Mouse (Mus musculus) hindbrain, postnatal 0 days (tissue): ENCODE measurements around the gene Snapc3. TPM values are rescaled to one million over a fixed set of nuclear protein-coding genes. Genes with fewer than 3 reads are reported as not detected.
"Not testable (repeated sequence)": the region's sequence is repeated elsewhere in the genome, so short reads cannot be mapped to it uniquely, and the experiment has no call there.

Experiments used
- ATAC-seq: fragments of 200-750 bp; cut with Nextera tagmentation; 2 replicates; pipeline ENCODE4 v1.8.0; 2017; ENCODE audit warnings: mild to moderate bottlenecking, moderate TSS enrichment, moderate library complexity
- DNase-seq: peaks from one replicate; pipeline ENCODE4 v3.0.0-alpha.2; 2015; ENCODE audit warnings: low spot score
- H3K27ac ChIP-seq: fragments of 300-500 bp; sonication (generic); 2 replicates; pipeline ENCODE4 v1.5.1; 2014; ENCODE audit warnings: mild to moderate bottlenecking
- H3K27me3 ChIP-seq: fragments of 300-500 bp; sonication (generic); 2 replicates; pipeline ENCODE4 v1.6.1; 2014; ENCODE audit warnings: low read length, mixed read lengths; ENCODE audit not compliant: insufficient read depth
- H3K36me3 ChIP-seq: fragments of 300-500 bp; sonication (generic); 2 replicates; pipeline ENCODE4 v1.6.1; 2014; ENCODE audit warnings: low read length, mixed read lengths; ENCODE audit not compliant: insufficient read depth
- H3K4me1 ChIP-seq: fragments of 300-500 bp; sonication (generic); 2 replicates; pipeline ENCODE4 v1.6.1; 2014; ENCODE audit warnings: antibody characterized with exemption, low read length, mixed read lengths; ENCODE audit not compliant: insufficient read depth
- H3K4me2 ChIP-seq: fragments of 300-500 bp; sonication (generic); 2 replicates; pipeline ENCODE4 v1.6.1; 2014; ENCODE audit warnings: low read depth, mild to moderate bottlenecking, low read length, moderate library complexity, mixed read lengths
- H3K4me3 ChIP-seq: fragments of 300-500 bp; sonication (generic); 2 replicates; pipeline ENCODE4 v1.5.1; 2014; ENCODE audit warnings: low read length
- H3K9ac ChIP-seq: fragments of 300-500 bp; sonication (generic); replicated peaks from 2 replicates; pipeline ENCODE4 v1.6.1; 2014; ENCODE audit warnings: mild to moderate bottlenecking, low read length, moderate library complexity, mixed read lengths
- H3K9me3 ChIP-seq: fragments of 300-500 bp; sonication (generic); 2 replicates; pipeline ENCODE4 v1.6.1; 2016; ENCODE audit warnings: low read length, mixed read lengths
- CTCF ChIP-seq: IDR thresholded peaks from 2 replicates; pipeline ENCODE4 v1.5.1; 2016; ENCODE audit warnings: antibody characterized with exemption, control low read depth, low read depth
- WGBS: fragments of 180-500 bp; shearing (Covaris S2); extraction: QIAGEN DNeasy Blood & Tissue Kit; methylation state at CpG from one replicate; pipeline ENCODE4 v1.1.7; 2014; 5-methylcytosine and 5-hydroxymethylcytosine counted together
- polyA plus RNA-seq: library from polyadenylated mRNA; unstranded; fragments of >200 nt; fragmentation: Nextera tagmentation; extraction: Ambion mirVana; gene quantifications from 2 replicates; pipeline ENCODE4 v1.2.1, GENCODE M21; 2015
- total RNA-seq: library from RNA; depleted of rRNA; stranded (reverse); fragments of >200 nt; gene quantifications from 2 replicates; pipeline ENCODE4 v1.2.3, GENCODE M21; 2014; rRNA removed

Snapc3 gene
- total and polyA plus RNA-seq, 2 experiments from 2014 or later, result 34.1 to 42.8 TPM

- 57% methylated on average over 2 of the region's 2 CpGs for WGBS
- H3K9me3 ChIP-seq, result no peaks in the 10 kb centered on the region
Observed at GRCm38 (mm10) chr4:83509600-83509999, 92.1 kb downstream of the Snapc3 start.

DNA sequence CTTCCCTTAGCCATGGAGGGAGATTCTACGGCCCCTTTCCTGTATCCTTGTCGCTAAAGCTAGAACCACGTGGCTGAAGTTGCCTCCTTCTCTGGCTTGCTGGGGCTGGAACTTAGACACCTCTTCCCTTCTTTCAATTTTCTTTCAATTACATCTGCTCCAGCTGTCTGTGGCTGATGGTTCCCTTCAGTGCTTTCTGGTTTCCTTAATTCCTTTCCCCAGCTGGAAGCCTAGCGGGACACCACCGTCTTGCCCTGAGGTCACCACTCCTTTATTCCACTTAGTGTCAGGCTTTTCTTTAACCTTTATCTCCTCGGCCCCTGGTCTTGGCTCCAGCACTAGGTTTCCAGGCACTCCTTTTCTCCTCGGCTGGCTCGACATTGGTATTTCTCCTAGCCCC is 93.6 kb downstream of the Snapc3 start:
- DNase-seq (no peak), ATAC-seq (no peak)
- Histone ChIP-seq H3K4me2 (no peak overlapping the region), H3K4me3 (no peak overlapping the region), H3K9me3 (no peaks in the 10 kb centered on the region), H3K9ac (no peak overlapping the region), H3K27me3 (no peaks in the 10 kb centered on the region), H3K4me1 (no peaks in the 10 kb centered on the region), H3K27ac (no peak overlapping the region), H3K36me3 (no peaks in the 10 kb centered on the region)
- TF ChIP-seq CTCF, result no peak
- 36% methylated on average over 8 of the region's 8 CpGs for WGBS

More at GRCm38 (mm10) chr4:83509600-83509999, 92.1 kb downstream of the Snapc3 start:
- Histone ChIP-seq H3K9ac (no peak overlapping the region), H3K27me3 (no peaks in the 10 kb centered on the region), H3K36me3 (no peaks in the 10 kb centered on the region), H3K4me3 (no peak overlapping the region), H3K27ac (no peak overlapping the region), H3K4me1 (no peaks in the 10 kb centered on the region), H3K4me2 (no peak overlapping the region)
- no peak for TF ChIP-seq CTCF
- no peak for ATAC-seq
- no peak for DNase-seq

DNA sequence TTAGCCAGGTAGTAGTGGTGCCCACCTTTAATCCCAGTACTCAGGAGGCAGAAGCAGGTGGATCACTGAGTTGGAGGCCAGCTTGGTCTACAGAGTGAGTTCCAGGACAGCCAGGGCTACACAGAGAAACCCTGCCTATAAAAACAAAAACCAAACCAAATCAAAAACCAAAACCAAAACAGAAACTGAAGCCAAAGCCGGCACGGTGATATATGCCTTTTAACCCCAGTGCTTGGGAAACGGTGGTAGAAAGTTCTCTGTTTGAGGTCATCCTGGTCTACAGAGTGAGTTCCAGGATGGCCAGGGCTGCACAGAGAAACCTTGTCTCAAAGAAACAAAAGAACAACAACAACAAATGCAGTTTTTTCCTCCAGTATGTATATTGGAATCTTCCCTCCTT is 94.7 kb downstream of the Snapc3 start:
- Histone ChIP-seq H3K4me1 (no peaks in the 10 kb centered on the region), H3K4me3 (no peak overlapping the region), H3K36me3 (no peaks in the 10 kb centered on the region), H3K9me3 (no peaks in the 10 kb centered on the region), H3K27me3 (no peaks in the 10 kb centered on the region), H3K9ac (no peak overlapping the region), H3K4me2 (no peak overlapping the region), H3K27ac (no peak overlapping the region)
- ATAC-seq (no peak), DNase-seq (no peak)
- 83% methylated on average over 3 of the region's 3 CpGs for WGBS
- TF ChIP-seq CTCF, result no peak

- DNase-seq (no peak), ATAC-seq (no peak)
- H3K27ac ChIP-seq, result no peak overlapping the region
- no peaks in the 10 kb centered on the region for H3K36me3 ChIP-seq
- H3K4me3 ChIP-seq, result no peak overlapping the region
- TF ChIP-seq CTCF, result no peak
- H3K9me3 ChIP-seq, result no peaks in the 10 kb centered on the region
- no peak overlapping the region for H3K4me2 ChIP-seq
- no peaks in the 10 kb centered on the region for H3K27me3 ChIP-seq
- no peak overlapping the region for H3K9ac ChIP-seq
- WGBS, result 76% methylated on average over 2 of the region's 2 CpGs
- no peaks in the 10 kb centered on the region for H3K4me1 ChIP-seq
Observed at GRCm38 (mm10) chr4:83512644-83513043, 95.1 kb downstream of the Snapc3 start.

GRCm38 (mm10) chr4:83514183-83514582 is 96.7 kb downstream of the Snapc3 start:
- no peak overlapping the region for H3K4me2 ChIP-seq
- H3K4me1 ChIP-seq, result no peaks in the 10 kb centered on the region
- no peaks in the 10 kb centered on the region for H3K9me3 ChIP-seq
- no peak overlapping the region for H3K9ac ChIP-seq
- H3K27me3 ChIP-seq, result no peaks in the 10 kb centered on the region
- no peak overlapping the region for H3K4me3 ChIP-seq
- DNase-seq (no peak), ATAC-seq (no peak)
- no peak overlapping the region for H3K27ac ChIP-seq
- TF ChIP-seq CTCF, result no peak
- 84% methylated on average over 1 of the region's 1 CpGs for WGBS
- no peaks in the 10 kb centered on the region for H3K36me3 ChIP-seq

DNA sequence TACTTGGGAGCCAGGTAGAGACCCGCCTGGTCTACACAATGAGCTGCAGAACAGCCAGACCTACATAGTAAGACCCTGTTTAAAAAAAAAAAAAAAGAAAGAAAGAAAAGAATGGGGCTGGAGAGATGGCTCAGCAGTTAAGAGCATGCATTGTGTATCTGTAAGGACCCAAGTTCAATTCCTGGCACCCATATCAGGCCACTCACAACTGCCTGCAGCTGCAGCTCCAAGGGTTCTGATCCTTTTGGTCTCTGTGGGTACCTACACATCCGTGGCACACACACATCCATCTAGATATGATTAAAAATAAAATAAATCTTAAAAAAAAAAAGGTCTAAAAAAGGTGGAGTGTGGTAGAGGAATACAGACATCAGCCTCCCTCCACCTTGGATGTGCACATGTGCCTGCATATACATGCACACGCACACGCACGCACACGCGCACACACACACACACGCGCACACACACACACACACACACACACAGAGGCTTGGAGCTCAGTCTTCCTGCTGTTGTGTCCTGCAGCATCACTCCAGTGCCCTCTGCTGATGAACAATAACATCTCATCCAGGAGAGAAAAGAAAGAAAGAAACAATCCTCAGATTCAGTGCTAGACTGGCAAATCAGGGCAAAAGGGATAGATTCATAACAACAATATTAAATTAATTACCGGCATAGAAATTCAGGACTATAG is 97.6 kb downstream of the Snapc3 start:
- Histone ChIP-seq H3K4me3 (no peak overlapping the region), H3K9ac (no peak overlapping the region), H3K9me3 (no peaks in the 10 kb centered on the region), H3K36me3 (no peaks in the 10 kb centered on the region), H3K27ac (no peak overlapping the region), H3K4me2 (no peak overlapping the region), H3K27me3 (no peaks in the 10 kb centered on the region), H3K4me1 (no peaks in the 10 kb centered on the region)
- ATAC-seq, result 0 out of 2 replicates have a peak, but pooled peaks have one; percentile 40
- peak; percentile 66 for DNase-seq
- 77% methylated on average over 10 of the region's 10 CpGs for WGBS
- TF ChIP-seq CTCF, result peak; percentile 76

- H3K36me3 ChIP-seq, DNase-seq, H3K4me3 ChIP-seq, ATAC-seq, H3K9ac ChIP-seq, H3K4me2 ChIP-seq, H3K27ac ChIP-seq, H3K4me1 ChIP-seq, H3K27me3 ChIP-seq, H3K9me3 ChIP-seq: not testable (repeated sequence)
- 90% methylated on average over 5 of the region's 6 CpGs for WGBS
Observed at GRCm38 (mm10) chr4:83516144-83516543, 98.6 kb downstream of the Snapc3 start.

Other genes with a start within 250 kb of the Snapc3 start
- gene Ttc39b, start 93.5 kb upstream of the Snapc3 start, total RNA-seq, result 15.2 and 16.0 TPM in 2 replicates
- 8.2 and 8.6 TPM in 2 replicates for gene Ttc39b, start 93.5 kb upstream of the Snapc3 start, polyA plus RNA-seq
- gene Psip1, start 68.7 kb downstream of the Snapc3 start, total RNA-seq, result 151 and 176 TPM in 2 replicates
- gene Psip1, start 68.7 kb downstream of the Snapc3 start, polyA plus RNA-seq, result 284 and 285 TPM in 2 replicates
- 1.1 and 3.2 TPM in 2 replicates for gene Ccdc171, start 107.8 kb downstream of the Snapc3 start, total RNA-seq
- gene Ccdc171, start 107.8 kb downstream of the Snapc3 start, polyA plus RNA-seq, result 2.0 and 2.3 TPM in 2 replicates